Mouse (Mus musculus): ENCODE measurements around the gene Pcsk4. TPM values are rescaled to one million over a fixed set of nuclear protein-coding genes. Genes with fewer than 3 reads are reported as not detected.

Gene Pcsk4
- total RNA-seq, 2 experiments from 2014 or later, result 1.3 TPM

- peak; percentile 83 to 87 for DNase-seq
These were observed 5.8 kb downstream of the Pcsk4 start for GRCm38 (mm10) chr10:80323261-80324119.

GRCm38 (mm10) chr10:80322811-80323211 lies 6.5 kb downstream of the Pcsk4 start:
- DNase-seq, result peak; percentile 43 to 53

- DNase-seq, result no peak
These were observed 7.4 kb downstream of the Pcsk4 start for GRCm38 (mm10) chr10:80321670-80322581.

- no peak for DNase-seq
These were observed 8.2 kb downstream of the Pcsk4 start for GRCm38 (mm10) chr10:80321014-80321669.

GRCm38 (mm10) chr10:80320340-80320760 lies 8.9 kb downstream of the Pcsk4 start, which contains the start of gene 2310011J03Rik:
Gene 2310011J03Rik (minus strand): TSS chr10:80320537.
- peak; percentile 96 for DNase-seq

GRCm38 (mm10) chr10:80317011-80317410 lies 12.3 kb downstream of the Pcsk4 start:
- DNase-seq, result no peak

- DNase-seq, result no peak
These were observed 12.9 kb downstream of the Pcsk4 start for GRCm38 (mm10) chr10:80316359-80316781.

- DNase-seq, result no peak
These were observed 14.0 kb downstream of the Pcsk4 start for GRCm38 (mm10) chr10:80315315-80315714.

- no peak for DNase-seq
These were observed 14.8 kb downstream of the Pcsk4 start for GRCm38 (mm10) chr10:80314494-80315001.

- DNase-seq, result no peak
These were observed 15.6 kb downstream of the Pcsk4 start for GRCm38 (mm10) chr10:80313627-80314201.

GRCm38 (mm10) chr10:80312586-80313504 lies 16.5 kb downstream of the Pcsk4 start:
- DNase-seq, result no peak

GRCm38 (mm10) chr10:80311560-80311959 lies 17.7 kb downstream of the Pcsk4 start:
- no peak for DNase-seq

GRCm38 (mm10) chr10:80304862-80305261 lies 24.4 kb downstream of the Pcsk4 start:
- DNase-seq, result no peak

- DNase-seq, result no peak
These were observed 24.8 kb downstream of the Pcsk4 start for GRCm38 (mm10) chr10:80304458-80304857.

GRCm38 (mm10) chr10:80302471-80302881 lies 26.8 kb downstream of the Pcsk4 start:
- DNase-seq, result peak; percentile 87 to 92

GRCm38 (mm10) chr10:80302082-80302355 lies 27.3 kb downstream of the Pcsk4 start:
- DNase-seq, result no peak

- no peak for DNase-seq
These were observed 27.8 kb downstream of the Pcsk4 start for GRCm38 (mm10) chr10:80301256-80302081.

- DNase-seq, result no peak
These were observed 28.6 kb downstream of the Pcsk4 start for GRCm38 (mm10) chr10:80300672-80301181.

- DNase-seq, result no peak
These were observed 29.5 kb downstream of the Pcsk4 start for GRCm38 (mm10) chr10:80299824-80300223.

GRCm38 (mm10) chr10:80299301-80299700 lies 30.0 kb downstream of the Pcsk4 start:
- no peak for DNase-seq

Data from heart, adult 18-20 months (tissue).